Mouse (Mus musculus): ENCODE data around the gene Chd8. TPM values are rescaled to one million over a fixed set of nuclear protein-coding genes. Genes with fewer than 3 reads are reported as not detected.

The Chd8 gene
- polyA plus RNA-seq (2017; shearing (Covaris generic)): 10 to 100 TPM; 33.5 to 39.3 TPM

GRCm38 (mm10) chr14:52257484-52258213 is at the start of gene Chd8:
Gene Chd8, minus strand, starts transcription at chr14:52257780.

GRCm38 (mm10) chr14:52304644-52305271 is 47.2 kb upstream of the Chd8 start, which contains the start of gene Mettl3:
Gene Mettl3, minus strand, starts transcription at chr14:52305128.

GRCm38 (mm10) chr14:52278932-52279746 is 21.6 kb upstream of the Chd8 start, which contains the start of the genes Tox4 and Rab2b:
Gene Tox4, plus strand, starts transcription at chr14:52279146.
Gene Rab2b, minus strand, starts transcription at chr14:52279545.

GRCm38 (mm10) chr14:52197156-52197878 is 60.3 kb downstream of the Chd8 start, which contains the start of gene Supt16:
Gene Supt16, minus strand, starts transcription at chr14:52197416.

Other genes with a start within 250 kb of the Chd8 start
- gene Tmem253, start 242.1 kb downstream of the Chd8 start, polyA plus RNA-seq (2017; shearing (Covaris generic)): 1 to 10 TPM; 1.5 TPM
- 10 to 100 TPM; 16.7 to 19.3 TPM for gene Zfp219, start 237.0 kb downstream of the Chd8 start, polyA plus RNA-seq (2017; shearing (Covaris generic))
- gene Olfr221, start 215.3 kb downstream of the Chd8 start, polyA plus RNA-seq (2017; shearing (Covaris generic)): under 1 TPM; 0.13 to 0.33 TPM
- gene Hnrnpc, start 153.8 kb downstream of the Chd8 start, polyA plus RNA-seq (2017; shearing (Covaris generic)): 100 to 1,000 TPM; 398 to 456 TPM
- gene Rpgrip1, start 147.1 kb downstream of the Chd8 start, polyA plus RNA-seq (2017; shearing (Covaris generic)): 1 to 10 TPM; 6.7 to 7.6 TPM
- 10 to 100 TPM; 17.1 to 17.5 TPM for gene Supt16, start 60.4 kb downstream of the Chd8 start, polyA plus RNA-seq (2017; shearing (Covaris generic))
- 10 to 100 TPM; 83.7 to 89.2 TPM for gene Tox4, start 21.4 kb upstream of the Chd8 start, polyA plus RNA-seq (2017; shearing (Covaris generic))
- 10 to 100 TPM; 14.1 to 25.9 TPM for gene Rab2b, start 21.8 kb upstream of the Chd8 start, polyA plus RNA-seq (2017; shearing (Covaris generic))
- 10 to 100 TPM; 64.7 to 72.9 TPM for gene Mettl3, start 47.3 kb upstream of the Chd8 start, polyA plus RNA-seq (2017; shearing (Covaris generic))
- 1 to 10 TPM; 2.9 to 3.8 TPM for gene Sall2, start 71.0 kb upstream of the Chd8 start, polyA plus RNA-seq (2017; shearing (Covaris generic))
- under 1 TPM in 1 of 2 experiments, not detected in 1; 0.78 TPM for gene Olfr1513, start 98.6 kb upstream of the Chd8 start, polyA plus RNA-seq (2017; shearing (Covaris generic))
- not detected for gene Olfr1512, start 121.4 kb upstream of the Chd8 start, polyA plus RNA-seq (2017; shearing (Covaris generic))
- gene Olfr1511, start 139.6 kb upstream of the Chd8 start, polyA plus RNA-seq (2017; shearing (Covaris generic)): 1 to 10 TPM in 1 of 2 experiments, not detected in 1; 1.2 TPM
- gene Olfr1510, start 156.6 kb upstream of the Chd8 start, polyA plus RNA-seq (2017; shearing (Covaris generic)): under 1 TPM; 0.20 to 0.37 TPM
- under 1 TPM; 0.28 to 0.29 TPM for gene Olfr1509, start 185.2 kb upstream of the Chd8 start, polyA plus RNA-seq (2017; shearing (Covaris generic))
- gene Olfr1508, start 209.7 kb upstream of the Chd8 start, polyA plus RNA-seq (2017; shearing (Covaris generic)): not detected
- 1 to 10 TPM in 1 of 2 experiments, not detected in 1; 2.3 TPM for gene Olfr1507, start 238.0 kb upstream of the Chd8 start, polyA plus RNA-seq (2017; shearing (Covaris generic))

Data from inflammation-experienced regulatory T-cells (primary cell).